Mouse (Mus musculus): ENCODE measurements around the gene Hmga1b. TPM values are rescaled to one million over a fixed set of nuclear protein-coding genes. Genes with fewer than 3 reads are reported as not detected.

Gene Hmga1b
- total and polyA plus RNA-seq, 3 experiments = 190 to 633 TPM; not detected in 1

- Histone ChIP-seq H3K4me1 (ENCODE audit: control insufficient read depth in 1 of 2, insufficient read depth in 2 of 2, low read length in 2 of 2) (no peaks in the 10 kb centered on the region), H3K36me3 (ENCODE audit: control insufficient read depth in 1 of 2, insufficient read depth in 2 of 2, low read length in 2 of 2) (no peaks in the 10 kb centered on the region; a peak in 1 of 4 replicates), H3K27ac (ENCODE audit: control insufficient read depth, low read depth, low read length) (no peak within 1 kb of the TSS), H3K27me3 (ENCODE audit: control insufficient read depth in 1 of 2, insufficient read depth in 2 of 2, low read length in 2 of 2) (no peaks in the 10 kb centered on the region), H3K79me2 (ENCODE audit: control insufficient read depth, insufficient read depth, low read length, poor library complexity) (no peaks in the 10 kb centered on the region), H3K9me3 (replicated peaks; ENCODE audit: insufficient read depth, low read length) (no peaks in the 10 kb centered on the region), H3K4me3 (ENCODE audit: control insufficient read depth in 1 of 2, insufficient read depth in 1 of 2, low read depth in 2 of 2, low read length in 2 of 2) (no peak within 1 kb of the TSS), H3K9ac (ENCODE audit: control insufficient read depth, low read depth, low read length, poor library complexity, severe bottlenecking) (no peak within 1 kb of the TSS)
- no peak for DNase-seq (ENCODE audit: low read depth, low spot score)
- TF ChIP-seq POLR2A (IDR thresholded peaks at IDR 0.05; ENCODE audit: control insufficient read depth in 1 of 2, insufficient read depth in 1 of 2, low read depth in 1 of 2, low read length in 2 of 2, poor library complexity in 1 of 2) (no peak), GABPA (IDR thresholded peaks at IDR 0.05; ENCODE audit: low read depth, low read length) (no peak), MYC (IDR thresholded peaks at IDR 0.05; ENCODE audit: low read depth, low read length) (no peak), USF2 (IDR thresholded peaks at IDR 0.05; ENCODE audit: borderline replicate concordance in 1 of 2, insufficient read depth in 1 of 2, low read depth in 1 of 2, low read length in 2 of 2) (no peak), KAT2A (conservative IDR thresholded peaks at IDR 0.05; ENCODE audit: low read depth, low read length) (no peak), RCOR1 (IDR thresholded peaks at IDR 0.05; ENCODE audit: low read depth, low read length) (no peak), ZNF384 (IDR thresholded peaks at IDR 0.05; ENCODE audit: low read depth, low read length) (no peak), SIN3A (IDR thresholded peaks at IDR 0.05; ENCODE audit: low read length) (no peak), CHD2 (IDR thresholded peaks at IDR 0.05; ENCODE audit: low read length) (no peak), POLR2AphosphoS5 (IDR thresholded peaks at IDR 0.05; ENCODE audit: borderline replicate concordance, low read depth, low read length) (no peak), MEF2A (IDR thresholded peaks at IDR 0.05; ENCODE audit: extremely low read depth, insufficient replicate concordance, low read depth, low read length, poor library complexity, severe bottlenecking) (no peak)
Measured at GRCm38 (mm10) chr11:120721124-120722066, 41.2 kb upstream of the Hmga1b start, which contains the start of gene Rac3. Gene Rac3 (plus strand): TSS chr11:120721470.

DNA sequence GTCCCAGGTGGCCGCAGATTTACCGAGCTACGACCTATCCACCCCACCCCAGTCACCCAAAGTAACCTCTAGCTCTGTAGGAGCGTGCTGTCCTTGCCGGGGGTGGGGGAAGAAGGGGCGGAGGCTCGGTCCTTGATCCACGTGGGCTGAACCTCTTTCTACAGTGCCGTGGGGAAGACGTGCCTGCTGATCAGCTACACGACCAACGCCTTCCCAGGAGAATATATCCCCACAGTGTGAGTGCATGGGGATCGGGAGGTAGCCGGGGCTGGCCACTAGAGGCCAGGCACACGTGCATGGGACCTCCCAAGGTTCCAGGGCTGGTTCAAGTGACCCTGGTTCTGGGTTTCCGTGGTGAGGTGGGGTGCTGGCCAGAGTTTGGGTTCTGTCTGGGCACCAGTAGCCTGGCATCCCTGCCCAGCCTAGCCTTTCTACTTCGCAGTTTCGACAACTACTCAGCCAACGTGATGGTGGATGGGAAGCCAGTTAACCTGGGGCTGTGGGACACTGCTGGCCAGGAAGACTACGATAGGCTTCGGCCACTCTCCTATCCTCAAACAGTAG lies 40.4 kb upstream of the Hmga1b start:
- Histone ChIP-seq H3K27me3 (ENCODE audit: control insufficient read depth in 1 of 2, insufficient read depth in 2 of 2, low read length in 2 of 2) (no peaks in the 10 kb centered on the region), H3K9ac (ENCODE audit: control insufficient read depth, low read depth, low read length, poor library complexity, severe bottlenecking) (no peak overlapping the region), H3K9me3 (replicated peaks; ENCODE audit: insufficient read depth, low read length) (no peaks in the 10 kb centered on the region), H3K79me2 (ENCODE audit: control insufficient read depth, insufficient read depth, low read length, poor library complexity) (no peaks in the 10 kb centered on the region), H3K4me3 (ENCODE audit: control insufficient read depth in 1 of 2, insufficient read depth in 1 of 2, low read depth in 2 of 2, low read length in 2 of 2) (no peak overlapping the region), H3K4me1 (ENCODE audit: control insufficient read depth in 1 of 2, insufficient read depth in 2 of 2, low read length in 2 of 2) (no peaks in the 10 kb centered on the region), H3K36me3 (ENCODE audit: control insufficient read depth in 1 of 2, insufficient read depth in 2 of 2, low read length in 2 of 2) (no peaks in the 10 kb centered on the region), H3K27ac (ENCODE audit: control insufficient read depth, low read depth, low read length) (no peak overlapping the region)
- peak; percentile 18; the same call in 1 of the 2 replicates for TF ChIP-seq POLR2AphosphoS2 (IDR thresholded peaks at IDR 0.05; ENCODE audit: low read length)
- TF ChIP-seq USF2 (IDR thresholded peaks at IDR 0.05; ENCODE audit: borderline replicate concordance in 1 of 2, insufficient read depth in 1 of 2, low read depth in 1 of 2, low read length in 2 of 2) = no peak
- no peak for DNase-seq (ENCODE audit: low read depth, low spot score)

All from MEL (cell line).